Mouse (Mus musculus) testis, adult 2 months (tissue): ENCODE data around the gene Ivd. TPM values are rescaled to one million over a fixed set of nuclear protein-coding genes. Genes with fewer than 3 reads are reported as not detected.

Experiments
- H3K27ac ChIP-seq: fragments of 200-500 bp; 2 replicates; pipeline ENCODE4 v1.5.1; 2012; ENCODE audit warnings: low read depth, low read length; ENCODE audit not compliant: control insufficient read depth, insufficient read depth
- H3K27me3 ChIP-seq: fragments of 200-500 bp; 2 replicates; pipeline ENCODE4 v1.6.1; 2012; ENCODE audit warnings: mild to moderate bottlenecking, low read length, moderate library complexity; ENCODE audit not compliant: control insufficient read depth, insufficient read depth
- H3K36me3 ChIP-seq: fragments of 200-500 bp; 2 replicates; pipeline ENCODE4 v1.6.1; 2012; ENCODE audit warnings: mild to moderate bottlenecking, low read length; ENCODE audit not compliant: control insufficient read depth, insufficient read depth
- H3K4me1 ChIP-seq: fragments of 200-500 bp; 2 replicates; pipeline ENCODE4 v1.6.1; 2012; ENCODE audit warnings: low read length; ENCODE audit not compliant: control insufficient read depth, insufficient read depth
- H3K4me3 ChIP-seq: fragments of 200-500 bp; 2 replicates; pipeline ENCODE4 v1.5.1; 2012; ENCODE audit warnings: low read depth, mild to moderate bottlenecking, low read length, moderate library complexity, mixed read lengths; ENCODE audit not compliant: control insufficient read depth
- CTCF ChIP-seq: fragments of 200-500 bp; IDR thresholded peaks from 2 replicates; pipeline ENCODE4 v1.5.1; 2012; ENCODE audit warnings: low read depth, mild to moderate bottlenecking, inconsistent platforms, low read length, moderate library complexity; ENCODE audit not compliant: control insufficient read depth, insufficient read depth, insufficient replicate concordance
- POLR2A ChIP-seq: fragments of 200-500 bp; IDR thresholded peaks from 2 replicates; pipeline ENCODE4 v1.6.1; 2012; ENCODE audit warnings: low read depth, mild to moderate bottlenecking, inconsistent platforms, low read length, moderate library complexity; ENCODE audit not compliant: control insufficient read depth
- polyA plus RNA-seq: library from polyadenylated mRNA; depleted of rRNA; stranded (reverse); fragments of >200 nt; gene quantifications from 2 replicates; pipeline ENCODE4 v1.2.3, GENCODE M21; 2012; rRNA removed

The Ivd gene
- polyA plus RNA-seq, 1 experiment, result 41.3 TPM

DNA sequence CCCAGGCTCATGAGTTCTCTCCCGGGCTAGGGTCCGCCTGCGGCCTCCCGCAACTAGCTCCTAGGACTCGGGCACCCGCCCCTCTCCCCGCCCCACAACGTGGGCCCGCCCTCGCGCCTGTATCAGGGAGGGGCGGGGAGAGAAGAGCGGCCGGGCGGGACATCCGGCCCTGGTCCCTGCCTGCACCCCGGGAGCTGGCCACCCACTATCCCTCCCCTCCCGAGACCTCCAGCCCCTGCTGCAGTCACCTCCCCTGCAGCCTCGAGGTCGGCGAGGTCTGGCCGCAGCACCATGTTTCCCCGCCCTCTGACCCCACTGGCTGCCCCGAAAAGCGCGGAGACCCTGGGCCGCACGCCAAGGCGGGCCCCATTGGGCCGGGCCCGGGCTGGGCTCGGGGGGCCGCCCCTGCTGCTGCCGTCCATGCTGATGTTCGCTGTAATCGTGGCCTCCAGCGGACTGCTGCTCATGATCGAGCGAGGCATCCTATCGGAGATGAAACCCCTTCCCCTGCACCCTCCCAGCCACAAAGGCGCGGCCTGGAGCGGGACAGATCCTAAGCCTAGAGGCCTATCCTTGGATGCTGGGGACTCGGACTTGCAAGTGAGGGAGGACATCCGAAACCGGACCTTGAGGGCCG is 64.7 kb downstream of the Ivd start, which contains the start of gene Chst14:
Gene Chst14 (plus strand): TSS at position 136 of the 637 bp plus-strand sequence.
- H3K36me3 ChIP-seq, result no peaks in the 10 kb centered on the region
- peak within 1 kb of the TSS; percentile 81 for H3K4me3 ChIP-seq
- H3K4me1 ChIP-seq, result peaks cover 9% of the 10 kb centered on the region
- H3K27me3 ChIP-seq, result no peaks in the 10 kb centered on the region
- TF ChIP-seq POLR2A, result no peak
- no peak for TF ChIP-seq CTCF
- no peak within 1 kb of the TSS for H3K27ac ChIP-seq

DNA sequence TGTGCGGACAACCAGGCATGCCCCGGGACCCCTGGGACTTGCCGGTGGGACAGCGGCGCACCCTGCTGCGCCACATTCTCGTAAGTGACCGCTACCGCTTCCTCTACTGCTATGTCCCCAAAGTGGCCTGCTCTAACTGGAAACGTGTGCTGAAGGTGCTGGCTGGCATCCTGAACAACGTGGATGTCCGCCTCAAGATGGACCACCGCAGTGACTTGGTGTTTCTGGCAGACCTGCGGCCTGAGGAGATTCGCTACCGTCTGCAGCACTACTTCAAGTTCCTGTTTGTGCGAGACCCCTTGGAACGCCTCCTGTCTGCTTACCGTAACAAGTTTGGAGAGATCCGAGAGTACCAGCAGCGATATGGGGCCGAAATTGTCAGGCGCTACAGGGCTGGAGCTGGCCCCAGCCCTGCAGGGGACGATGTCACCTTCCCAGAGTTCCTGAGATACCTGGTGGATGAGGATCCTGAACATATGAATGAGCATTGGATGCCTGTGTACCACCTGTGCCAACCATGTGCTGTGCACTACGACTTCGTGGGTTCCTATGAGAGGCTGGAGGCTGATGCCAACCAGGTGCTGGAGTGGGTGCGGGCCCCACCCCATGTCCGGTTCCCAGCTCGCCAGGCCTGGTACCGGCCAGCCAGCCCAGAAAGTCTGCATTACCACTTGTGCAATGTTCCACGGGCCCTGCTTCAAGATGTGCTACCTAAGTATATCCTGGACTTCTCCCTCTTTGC is 65.4 kb downstream of the Ivd start:
- H3K27ac ChIP-seq, result no peak overlapping the region
- no peaks in the 10 kb centered on the region for H3K36me3 ChIP-seq
- TF ChIP-seq POLR2A (no peak), CTCF (no peak)
- peaks cover 9% of the 10 kb centered on the region for H3K4me1 ChIP-seq
- no peaks in the 10 kb centered on the region for H3K27me3 ChIP-seq
- peak overlapping the region; percentile 81 for H3K4me3 ChIP-seq

Other genes starting within 250 kb of the Ivd start
- 6.2 and 7.6 TPM in 2 replicates for gene Pak6, start 198.7 kb upstream of the Ivd start, polyA plus RNA-seq
- 1.8 and 1.9 TPM in 2 replicates for gene Ankrd63, start 158.0 kb upstream of the Ivd start, polyA plus RNA-seq
- 17.6 and 17.9 TPM in 2 replicates for gene Plcb2, start 133.5 kb upstream of the Ivd start, polyA plus RNA-seq
- gene Inafm2, start 116.2 kb upstream of the Ivd start, polyA plus RNA-seq, result 12.6 and 13.4 TPM in 2 replicates
- gene Ccdc9b, start 99.3 kb upstream of the Ivd start, polyA plus RNA-seq, result 0.80 and 0.85 TPM in 2 replicates
- gene Phgr1, start 89.2 kb upstream of the Ivd start, polyA plus RNA-seq, result 0.49 and 1.1 TPM in 2 replicates
- 0.28 and 0.77 TPM in 2 replicates for gene Disp2, start 82.2 kb upstream of the Ivd start, polyA plus RNA-seq
- gene Knstrn, start 48.0 kb upstream of the Ivd start, polyA plus RNA-seq, result 123 and 126 TPM in 2 replicates
- 10.0 and 12.8 TPM in 2 replicates for gene Bahd1, start 38.4 kb downstream of the Ivd start, polyA plus RNA-seq
- 1.0 and 1.3 TPM in 2 replicates for gene Chst14, start 64.5 kb downstream of the Ivd start, polyA plus RNA-seq
- 3.2 and 3.3 TPM in 2 replicates for gene Ccdc32, start 167.4 kb downstream of the Ivd start, polyA plus RNA-seq
- 4.7 and 4.8 TPM in 2 replicates for gene Rpusd2, start 172.8 kb downstream of the Ivd start, polyA plus RNA-seq
- 1.8 and 2.2 TPM in 2 replicates for gene Knl1, start 185.2 kb downstream of the Ivd start, polyA plus RNA-seq